Mouse (Mus musculus): ENCODE measurements at regions not wholly inside any gene's neighbourhood (a gene's known extent, or its start where the extent isn't known, plus 50 kb on each side); places are given as distances from the start of the nearest gene placed in this dataset.
"Not testable (repeated sequence)": the region's sequence is repeated elsewhere in the genome, so short reads cannot be mapped to it uniquely, and the experiment has no call there.

DNA sequence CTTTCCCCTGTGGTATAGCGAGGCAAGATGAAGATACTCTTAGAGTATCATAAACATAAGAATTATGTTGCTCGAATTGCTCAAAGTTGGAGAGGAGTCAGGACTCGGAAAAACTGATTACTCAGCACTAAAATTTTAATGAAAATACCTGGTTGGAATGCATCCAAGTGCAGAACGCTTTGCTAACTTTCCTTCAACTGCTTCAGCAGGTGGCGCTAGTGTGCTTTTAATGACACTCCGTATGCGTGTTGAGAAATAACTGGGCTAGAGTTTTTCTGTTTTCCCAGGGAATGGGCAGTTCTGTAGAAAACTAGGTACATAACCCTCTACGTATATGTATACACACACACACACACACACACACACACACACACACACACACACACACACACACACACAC lies 221.0 kb downstream of the Grxcr1 start:
- DNase-seq (ENCODE audit: low spot score) = peak; percentile 82

DNA sequence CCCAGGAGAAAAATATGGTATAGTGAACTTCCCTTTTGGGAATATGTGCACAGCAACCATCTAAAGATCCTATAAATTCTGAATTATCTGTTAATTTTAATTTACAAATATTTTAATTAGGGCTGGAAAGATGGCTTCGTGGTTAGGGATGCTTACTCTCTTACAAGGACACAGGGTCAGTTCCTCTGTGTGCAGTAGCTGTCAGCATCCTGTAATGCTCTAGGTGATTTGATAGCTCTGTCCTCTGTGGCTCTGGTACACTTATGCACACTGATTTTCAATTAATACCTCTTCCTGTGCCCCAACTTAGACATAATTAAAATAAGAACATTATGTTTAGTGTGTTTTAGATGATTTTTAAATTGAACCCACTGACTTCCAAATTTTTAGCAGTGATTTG lies 221.8 kb downstream of the Grxcr1 start:
- DNase-seq (ENCODE audit: low spot score) = no peak

DNA sequence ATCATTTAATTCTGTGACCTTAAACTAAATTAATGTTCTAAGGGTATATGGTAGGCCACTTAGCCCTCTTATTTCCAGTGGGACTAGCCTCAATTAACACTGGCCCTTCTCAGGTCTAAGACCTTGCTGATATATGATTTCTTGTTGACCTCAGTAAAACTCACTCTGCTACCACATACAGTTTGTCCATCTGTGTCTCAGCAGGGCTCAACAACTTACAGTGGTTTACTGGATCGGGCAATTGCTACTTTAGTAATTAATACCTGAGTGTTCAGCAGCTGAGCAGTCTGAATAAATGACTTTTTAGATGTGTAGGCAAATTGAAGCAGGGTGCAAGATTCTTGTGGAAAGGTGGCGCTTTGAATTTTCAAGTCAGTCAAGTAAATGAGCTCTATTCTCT lies 222.5 kb downstream of the Grxcr1 start:
- peak; percentile 3 for DNase-seq (ENCODE audit: low spot score)

DNA sequence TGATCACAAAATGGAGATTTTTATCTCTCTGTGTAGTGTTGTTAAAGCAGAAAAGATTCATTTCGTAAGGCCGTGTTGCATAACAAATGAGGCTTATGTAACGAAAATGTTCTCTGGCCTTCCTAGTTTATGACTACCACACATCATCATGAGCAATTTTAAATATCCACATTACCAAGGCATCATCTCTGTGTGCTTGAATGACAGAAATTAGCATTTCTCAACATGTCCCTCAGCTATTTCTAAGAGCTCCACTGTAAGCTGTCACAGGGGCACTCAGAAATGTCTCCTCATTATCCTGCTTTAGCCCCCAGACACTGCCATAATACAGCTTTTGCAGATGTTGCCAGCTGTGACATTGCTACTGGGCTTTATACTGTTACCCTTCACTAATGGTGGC lies 232.6 kb downstream of the Grxcr1 start:
- DNase-seq (ENCODE audit: low spot score) = no peak

DNA sequence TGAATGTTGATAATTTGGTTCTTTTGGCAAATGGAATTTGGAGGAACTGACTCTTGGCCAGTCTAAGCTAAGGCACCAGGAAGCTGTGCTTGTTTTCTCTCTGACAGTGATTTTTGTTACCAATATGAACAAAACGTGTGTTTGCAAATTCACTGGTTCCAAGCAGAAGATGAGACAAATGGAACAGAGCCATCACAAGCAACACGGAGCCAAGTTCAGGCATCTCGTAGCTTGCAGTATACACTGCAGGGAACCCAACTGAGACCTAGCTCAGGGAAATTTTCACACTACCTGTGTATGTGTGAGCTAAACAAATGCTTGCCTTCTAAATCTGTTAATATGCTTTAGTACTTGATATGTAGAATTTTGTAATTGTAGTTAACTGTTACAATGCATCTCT lies 242.6 kb downstream of the Grxcr1 start:
- DNase-seq (ENCODE audit: low spot score) = no peak

DNA sequence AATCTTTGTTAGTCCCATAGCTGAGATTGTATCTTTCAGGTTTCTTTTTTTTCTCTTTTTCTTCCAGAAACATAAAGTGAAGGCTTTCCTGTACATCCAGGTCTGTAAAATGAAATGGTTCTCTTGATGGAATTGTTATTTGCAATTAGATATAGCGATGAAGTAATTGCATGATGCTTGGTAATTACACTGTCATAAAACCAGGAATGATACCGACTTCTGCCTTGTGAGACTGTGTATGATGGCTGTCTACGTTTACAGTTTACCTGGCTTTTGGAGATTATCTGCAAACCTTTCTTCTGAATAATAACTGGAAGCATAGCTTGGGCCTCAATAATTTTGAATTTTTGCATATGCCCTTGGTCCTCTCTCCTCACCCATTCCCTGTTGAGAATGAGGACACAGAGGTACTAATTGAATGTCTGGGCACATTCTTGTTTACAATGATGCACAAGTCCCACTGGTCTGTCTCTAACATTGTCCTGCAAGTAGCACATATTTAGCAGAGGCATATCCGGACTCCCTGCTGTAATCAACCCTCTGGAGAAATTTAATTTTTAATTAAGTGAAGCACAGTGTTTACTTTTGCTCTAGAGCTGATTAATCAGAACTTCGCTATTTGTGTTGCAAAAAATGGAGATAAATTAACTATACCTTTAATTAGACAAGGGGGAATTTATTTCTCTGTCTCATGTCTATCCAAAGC lies 244.1 kb downstream of the Grxcr1 start:
- DNase-seq (ENCODE audit: low spot score) = no peak

DNA sequence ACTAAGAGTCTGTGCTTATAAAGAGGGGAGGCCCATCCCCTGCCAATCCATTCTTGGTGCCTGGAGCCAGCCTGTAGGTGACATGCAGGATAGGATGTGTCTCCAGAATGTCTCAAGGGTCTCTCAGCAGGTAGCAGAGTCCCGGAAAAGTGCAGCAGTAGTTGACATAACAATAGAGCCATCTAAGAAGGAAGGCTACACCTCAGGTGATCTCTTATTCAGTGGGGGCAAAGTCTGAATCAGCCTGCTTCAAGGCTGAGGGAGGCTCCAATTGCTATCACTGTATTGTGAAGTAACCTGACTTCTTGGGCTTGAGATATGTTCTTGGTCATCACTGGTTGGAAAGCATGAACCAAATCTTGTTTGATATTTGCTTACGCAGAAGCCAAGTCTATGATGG lies 264.1 kb downstream of the Grxcr1 start:
- DNase-seq (ENCODE audit: low spot score) = not testable (repeated sequence)

DNA sequence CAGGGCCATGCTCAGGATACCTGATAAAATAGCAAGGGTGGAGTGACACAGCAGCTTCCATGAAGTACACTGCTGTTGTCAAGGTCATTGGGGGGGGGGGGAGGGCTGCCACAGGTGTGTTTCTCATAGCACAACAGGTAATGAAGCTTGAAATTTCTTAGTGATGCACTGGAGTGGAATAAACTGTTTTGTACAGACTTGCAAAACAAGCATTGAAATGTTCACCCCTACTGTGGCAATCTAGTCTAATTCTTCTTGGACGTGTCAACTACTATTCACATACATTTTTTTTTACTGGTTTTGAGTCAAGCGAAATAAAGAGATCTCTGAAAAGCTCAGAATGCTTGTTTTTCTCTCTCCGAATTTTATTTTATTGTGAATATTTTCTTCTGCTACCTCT lies 281.6 kb downstream of the Grxcr1 start:
- DNase-seq (ENCODE audit: low spot score) = no peak

DNA sequence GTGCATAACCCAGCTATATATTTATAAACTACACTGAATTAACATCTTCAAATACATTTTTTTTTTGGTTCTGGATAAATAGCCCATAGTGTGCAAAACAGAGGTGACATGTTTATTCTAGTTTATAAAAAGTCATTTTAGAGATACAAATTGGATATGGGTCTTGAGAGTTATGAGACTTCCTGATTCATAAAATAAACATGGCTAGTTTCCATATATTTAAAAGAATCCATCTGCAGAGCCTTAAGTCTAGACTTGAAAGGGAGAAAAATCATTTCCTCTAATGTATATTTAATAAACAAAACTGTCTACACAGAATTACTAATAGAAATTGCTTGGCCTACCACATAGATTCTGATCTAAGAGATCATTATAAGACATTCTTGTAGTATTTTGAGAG lies 287.3 kb downstream of the Grxcr1 start:
- no peak for DNase-seq (ENCODE audit: low spot score)

DNA sequence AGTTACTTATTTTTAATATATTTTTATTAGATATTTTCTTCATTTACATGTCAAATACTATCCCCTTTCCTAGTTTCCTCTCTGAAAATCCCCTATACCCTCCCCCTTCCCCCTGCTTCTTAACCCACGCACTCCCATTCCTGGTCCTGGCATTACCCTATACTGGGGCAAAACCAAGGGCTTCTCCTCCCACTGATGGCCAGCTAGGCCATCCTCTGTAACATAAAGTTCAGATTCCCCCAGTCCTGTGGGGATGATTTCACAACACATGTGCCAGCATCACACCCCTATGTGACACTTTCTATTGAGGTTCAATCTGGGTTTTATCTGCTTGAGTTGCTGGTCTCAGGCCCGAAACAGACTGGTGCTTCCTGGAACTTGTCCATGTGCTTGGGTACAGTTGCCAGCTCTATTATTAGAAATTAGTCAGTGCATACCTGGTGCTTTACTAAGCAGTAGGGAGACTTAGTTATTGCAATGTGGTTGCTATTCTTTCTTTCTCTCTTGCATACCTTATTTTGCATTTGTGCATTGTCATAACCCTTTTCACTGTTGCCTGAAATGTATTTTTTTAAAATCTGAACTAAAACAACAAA lies 295.5 kb downstream of the Grxcr1 start:
- DNase-seq (ENCODE audit: low spot score) = no peak

DNA sequence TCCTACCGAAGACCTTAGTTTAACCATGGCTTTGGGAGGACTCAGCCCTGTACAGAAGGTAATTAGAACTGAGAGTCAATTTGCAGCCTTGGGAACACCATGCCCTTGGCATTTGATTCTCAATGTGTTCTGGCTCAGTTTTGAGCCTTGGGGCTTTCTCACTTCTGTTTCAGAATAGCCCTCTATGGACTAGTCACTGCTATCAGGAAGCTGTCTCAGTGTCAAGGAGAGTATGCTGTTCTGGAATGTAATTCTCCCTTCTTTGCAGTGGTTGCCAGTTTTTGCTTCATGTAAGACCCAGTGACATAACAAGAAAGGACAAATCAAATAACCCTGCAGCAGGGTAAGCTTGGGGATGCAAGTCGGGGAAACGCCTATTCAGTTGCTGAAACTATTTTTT lies 297.7 kb downstream of the Grxcr1 start:
- no peak for DNase-seq (ENCODE audit: low spot score)

DNA sequence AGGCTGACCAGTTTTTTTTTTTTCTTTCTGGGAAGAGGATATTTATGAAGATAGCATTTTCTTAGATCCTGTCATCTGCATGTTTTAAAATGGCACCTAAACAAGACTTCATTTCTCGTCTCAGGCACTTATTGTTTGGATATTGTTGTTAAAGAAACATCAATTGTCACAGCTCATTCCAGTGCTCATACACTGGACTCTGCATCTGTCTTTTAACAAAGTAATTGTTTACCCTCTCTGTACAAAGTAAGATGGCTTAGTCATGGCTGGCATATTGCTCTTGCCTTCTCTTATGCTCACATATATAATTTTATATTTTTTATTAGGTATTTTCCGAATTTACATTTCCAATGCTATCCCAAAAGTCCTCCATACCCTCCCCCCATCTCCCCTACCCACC lies 298.2 kb downstream of the Grxcr1 start:
- no peak for DNase-seq (ENCODE audit: low spot score)

DNA sequence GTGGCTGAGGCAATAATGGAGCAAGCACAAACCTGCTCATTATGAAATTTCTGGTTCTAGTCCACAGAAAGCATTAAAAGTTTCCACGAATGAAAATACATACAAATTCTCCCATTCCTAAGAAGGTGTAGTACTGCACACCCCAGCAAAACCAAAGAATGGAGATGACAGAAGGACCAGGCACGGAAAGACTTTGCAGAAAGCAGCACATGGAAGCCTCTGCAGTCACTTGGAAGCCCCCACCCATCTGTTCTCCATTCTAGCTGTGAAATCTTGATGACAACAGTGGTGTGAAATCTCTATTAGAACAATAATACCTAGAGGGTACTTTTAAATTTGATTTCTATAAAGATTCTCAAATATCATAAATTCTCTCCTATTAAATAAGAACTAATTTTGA lies 319.3 kb downstream of the Grxcr1 start:
- DNase-seq (ENCODE audit: low spot score) = no peak

DNA sequence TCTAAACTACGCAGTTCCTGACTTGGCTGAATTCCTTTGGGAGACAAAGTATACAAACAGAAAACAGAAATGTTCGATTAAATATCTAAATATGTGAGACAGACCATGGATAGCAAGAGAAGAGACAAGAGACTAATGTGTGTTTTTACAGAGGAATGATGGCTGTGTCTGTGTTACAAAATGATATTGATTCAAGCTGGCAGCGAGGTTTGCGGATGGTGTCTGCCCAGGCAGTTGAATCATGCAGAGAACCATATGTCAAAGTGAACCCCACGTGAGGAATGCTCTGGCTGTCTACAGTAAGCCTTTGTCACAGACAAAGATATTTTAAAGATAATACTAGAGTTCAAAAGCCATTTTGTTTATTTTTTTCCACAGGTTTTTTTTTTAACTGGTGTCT lies 320.2 kb downstream of the Grxcr1 start:
- DNase-seq (ENCODE audit: low spot score) = peak; percentile 34

DNA sequence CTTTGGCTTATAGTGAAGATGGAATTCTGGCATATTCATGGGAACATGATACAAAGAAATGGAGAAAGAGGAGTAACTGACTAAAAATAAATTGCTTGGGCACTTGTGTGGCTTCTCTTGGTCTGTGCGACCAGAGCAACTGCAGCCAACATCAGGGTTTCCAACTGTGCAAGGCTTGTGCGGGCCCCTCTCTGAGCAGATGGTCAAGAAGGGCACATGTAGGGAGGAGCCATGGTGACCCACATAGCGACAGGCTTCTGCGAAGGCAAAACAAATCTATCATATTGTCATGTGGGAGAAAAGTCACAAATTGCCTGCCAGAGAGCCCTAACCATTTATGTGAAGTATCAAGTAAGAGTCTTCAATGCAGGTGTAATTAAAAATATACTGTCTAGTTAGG lies 321.6 kb downstream of the Grxcr1 start:
- peak; percentile 28 for DNase-seq (ENCODE audit: low spot score)

DNA sequence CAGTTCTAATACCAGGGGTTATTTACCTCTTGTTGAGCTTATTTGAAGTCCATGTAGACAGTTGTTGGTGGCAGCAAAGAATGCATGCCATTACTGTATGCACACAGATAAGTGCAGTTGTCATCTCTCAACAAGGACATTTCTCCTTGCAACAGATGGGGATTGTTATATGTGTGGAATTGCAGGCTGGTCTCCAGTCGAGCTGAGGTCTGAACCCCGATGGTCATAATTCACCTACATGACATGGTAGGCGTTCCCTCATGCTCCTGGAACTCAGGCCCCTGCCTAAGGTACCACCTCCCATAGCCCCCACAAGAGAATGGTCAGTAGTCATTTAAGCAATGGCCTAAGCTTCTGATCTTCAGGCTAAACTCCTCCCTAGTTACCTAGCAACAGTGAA lies 322.2 kb downstream of the Grxcr1 start:
- not testable (repeated sequence) for DNase-seq (ENCODE audit: low spot score)

DNA sequence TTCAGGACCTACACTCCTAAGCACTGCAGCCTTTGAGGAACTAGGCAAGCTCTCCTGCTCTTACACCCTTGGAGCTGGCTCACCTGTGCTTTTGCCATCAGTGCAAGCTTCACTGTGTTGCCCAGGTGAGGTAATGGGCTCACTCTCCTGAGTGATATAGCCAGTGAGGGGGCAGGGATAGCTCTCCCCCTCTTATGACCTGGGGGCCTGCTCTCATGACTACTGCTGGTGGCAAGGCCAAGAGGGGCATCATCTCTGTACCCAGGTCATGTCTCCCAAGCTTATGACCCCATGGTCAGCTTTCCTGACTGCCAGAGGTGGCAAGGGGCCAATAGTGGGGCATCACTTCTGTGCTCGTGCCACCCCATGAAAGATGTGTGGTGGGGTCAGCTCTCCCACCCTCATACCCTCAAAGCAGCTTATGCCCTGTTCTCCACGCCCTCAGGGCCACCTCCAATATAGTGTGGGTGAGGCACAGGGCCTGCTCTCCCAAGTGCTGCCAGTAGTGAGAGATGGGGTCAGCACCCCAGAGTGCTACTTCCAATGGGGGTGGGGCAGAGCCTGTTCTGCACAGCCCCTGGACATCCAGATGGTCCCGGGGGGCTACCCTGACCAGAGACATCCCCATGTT lies 330.1 kb downstream of the Grxcr1 start:
- no peak for DNase-seq (ENCODE audit: low spot score)

DNA sequence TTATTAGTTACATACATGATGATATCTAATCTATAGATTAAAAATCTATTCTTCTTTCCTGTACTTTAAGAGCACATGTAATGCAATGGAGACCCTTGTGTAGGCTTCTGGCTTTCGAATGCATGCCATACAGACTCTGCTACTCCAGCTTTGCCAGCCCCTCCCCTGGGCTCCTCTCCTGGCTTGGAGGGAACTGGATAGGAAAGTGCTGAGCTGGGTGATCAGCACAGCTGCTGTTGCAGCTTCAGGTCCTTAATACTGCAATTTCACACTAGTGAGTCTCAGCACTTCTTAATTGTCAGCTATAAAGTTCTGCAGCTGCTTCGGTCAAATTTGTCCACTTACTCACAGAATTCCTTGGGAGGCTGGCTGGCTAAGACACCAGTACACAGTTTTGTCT lies 341.4 kb downstream of the Grxcr1 start:
- DNase-seq (ENCODE audit: low spot score) = no peak

Data from embryo, embryonic 10.5 days (tissue).